Mouse (Mus musculus) ES-Bruce4 (cell line): ENCODE results near the gene Abhd14b. TPM values are rescaled to one million over a fixed set of nuclear protein-coding genes. Genes with fewer than 3 reads are reported as not detected.

ENCODE experiments used
- H3K27ac ChIP-seq: 2 replicates; pipeline ENCODE4 v1.5.1; 2012; ENCODE audit warnings: low read length, inconsistent platforms; ENCODE audit not compliant: insufficient read depth
- H3K27me3 ChIP-seq: 2 replicates; pipeline ENCODE4 v1.6.1; 2012; ENCODE audit warnings: mild to moderate bottlenecking, low read length, inconsistent platforms; ENCODE audit not compliant: control insufficient read depth, poor library complexity, insufficient read depth, severe bottlenecking
- H3K36me3 ChIP-seq: 2 replicates; pipeline ENCODE4 v1.6.1; 2012; ENCODE audit warnings: inconsistent platforms, mild to moderate bottlenecking, low read length, moderate library complexity; ENCODE audit not compliant: control insufficient read depth, poor library complexity, insufficient read depth, severe bottlenecking
- H3K4me1 ChIP-seq: one replicate; pipeline ENCODE4 v1.8.1; 2011; ENCODE audit warnings: low read length; ENCODE audit not compliant: control insufficient read depth, insufficient read depth
- H3K4me3 ChIP-seq: 2 replicates; pipeline ENCODE4 v1.5.1; 2011; ENCODE audit warnings: low read depth, mild to moderate bottlenecking, low read length
- H3K9ac ChIP-seq: 2 replicates; pipeline ENCODE4 v1.6.1; 2012; ENCODE audit warnings: low read depth, mild to moderate bottlenecking, inconsistent platforms; ENCODE audit not compliant: poor library complexity, severe bottlenecking
- H3K9me3 ChIP-seq: replicated peaks from 2 replicates; pipeline ENCODE4 v1.6.1; 2012; ENCODE audit warnings: mild to moderate bottlenecking, low read length, inconsistent platforms; ENCODE audit not compliant: control insufficient read depth, poor library complexity, insufficient read depth, severe bottlenecking
- CTCF ChIP-seq: IDR thresholded peaks from one replicate; pipeline ENCODE4 v1.8.1; 2011; ENCODE audit warnings: low read depth, low read length
- EP300 ChIP-seq: IDR thresholded peaks from 2 replicates; pipeline ENCODE4 v1.6.1; 2011; ENCODE audit warnings: low read depth, low read length; ENCODE audit not compliant: insufficient read depth
- POLR2A ChIP-seq: IDR thresholded peaks from one replicate; pipeline ENCODE4 v1.8.1; 2011; ENCODE audit warnings: low read length; ENCODE audit not compliant: insufficient read depth
- polyA plus RNA-seq: library from polyadenylated mRNA; stranded (reverse); fragments of >200 nt; gene quantifications from 2 replicates; pipeline ENCODE4 v1.2.4, GENCODE M21; 2011; ENCODE audit warnings: low read depth; ENCODE audit not compliant: missing spikeins, insufficient read depth, insufficient read length

Gene Abhd14b
- polyA plus RNA-seq, 1 experiment = 6.7 TPM

DNA sequence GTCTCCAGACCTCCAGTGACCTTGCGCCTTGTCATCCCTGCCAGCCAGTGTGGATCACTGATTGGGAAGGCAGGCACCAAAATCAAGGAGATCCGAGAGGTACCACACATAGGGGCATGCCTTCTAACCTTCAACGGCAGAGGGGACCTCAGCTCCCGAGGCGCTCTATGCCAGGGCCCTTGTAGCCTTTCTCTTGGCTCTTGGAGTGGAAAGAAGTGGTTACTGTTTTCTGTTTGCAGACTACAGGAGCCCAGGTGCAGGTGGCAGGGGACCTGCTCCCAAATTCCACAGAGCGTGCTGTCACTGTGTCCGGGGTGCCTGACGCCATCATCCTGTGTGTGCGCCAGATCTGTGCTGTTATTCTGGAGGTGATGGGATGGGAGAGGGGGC is 13.8 kb downstream of the Abhd14b start:
- H3K4me1 ChIP-seq = peaks cover 14% of the 10 kb centered on the region
- H3K36me3 ChIP-seq = no peaks in the 10 kb centered on the region
- H3K27me3 ChIP-seq = no peaks in the 10 kb centered on the region
- no peaks in the 10 kb centered on the region for H3K9me3 ChIP-seq
- H3K27ac ChIP-seq = no peak overlapping the region
- H3K9ac ChIP-seq = no peak overlapping the region
- TF ChIP-seq POLR2A (no peak), EP300 (no peak), CTCF (no peak)
- H3K4me3 ChIP-seq = no peak overlapping the region

DNA sequence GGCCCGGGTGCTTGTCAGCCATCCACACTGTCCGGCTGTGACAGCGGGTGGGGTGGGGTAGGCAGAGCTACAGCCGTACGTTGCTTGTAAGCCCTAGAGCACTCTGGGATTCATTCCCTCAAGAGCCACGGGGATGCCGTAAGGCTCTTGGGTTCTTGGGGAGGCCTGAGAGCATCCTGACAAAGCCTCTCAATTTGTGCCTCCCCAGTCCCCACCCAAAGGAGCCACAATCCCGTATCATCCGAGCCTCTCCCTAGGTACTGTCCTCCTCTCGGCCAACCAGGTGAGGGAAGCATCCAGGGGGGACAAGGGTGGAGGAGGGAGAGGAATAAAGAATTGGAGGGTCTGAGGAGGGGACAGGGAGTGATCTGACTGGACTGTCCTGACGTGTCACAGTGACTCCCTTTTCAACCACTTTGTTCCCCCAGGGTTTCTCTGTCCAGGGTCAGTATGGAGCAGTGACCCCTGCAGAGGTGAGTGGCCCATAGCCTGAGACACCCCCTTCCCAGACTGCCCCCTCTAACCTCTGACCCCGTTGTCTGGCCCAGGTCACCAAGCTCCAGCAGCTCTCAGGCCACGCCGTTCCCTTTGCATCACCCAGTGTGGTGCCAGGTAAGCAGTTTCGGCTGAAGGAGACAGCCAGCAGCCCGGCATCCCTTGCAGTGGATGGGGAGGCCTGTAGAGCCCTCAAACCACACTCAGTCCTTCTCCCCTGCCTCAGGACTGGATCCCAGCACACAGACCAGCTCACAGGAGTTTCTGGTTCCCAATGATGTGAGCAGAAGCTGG is 14.6 kb downstream of the Abhd14b start:
- no peak overlapping the region for H3K27ac ChIP-seq
- no peaks in the 10 kb centered on the region for H3K9me3 ChIP-seq
- H3K4me1 ChIP-seq = peaks cover 9% of the 10 kb centered on the region
- TF ChIP-seq CTCF = no peak
- TF ChIP-seq EP300 = no peak
- TF ChIP-seq POLR2A = no peak
- no peaks in the 10 kb centered on the region for H3K27me3 ChIP-seq
- no peaks in the 10 kb centered on the region for H3K36me3 ChIP-seq
- H3K4me3 ChIP-seq = no peak overlapping the region
- H3K9ac ChIP-seq = no peak overlapping the region

- TF ChIP-seq EP300 = no peak
- no peak for TF ChIP-seq POLR2A
These were observed 15.2 kb downstream of the Abhd14b start for GRCm38 (mm10) chr9:106462430-106462800.

DNA sequence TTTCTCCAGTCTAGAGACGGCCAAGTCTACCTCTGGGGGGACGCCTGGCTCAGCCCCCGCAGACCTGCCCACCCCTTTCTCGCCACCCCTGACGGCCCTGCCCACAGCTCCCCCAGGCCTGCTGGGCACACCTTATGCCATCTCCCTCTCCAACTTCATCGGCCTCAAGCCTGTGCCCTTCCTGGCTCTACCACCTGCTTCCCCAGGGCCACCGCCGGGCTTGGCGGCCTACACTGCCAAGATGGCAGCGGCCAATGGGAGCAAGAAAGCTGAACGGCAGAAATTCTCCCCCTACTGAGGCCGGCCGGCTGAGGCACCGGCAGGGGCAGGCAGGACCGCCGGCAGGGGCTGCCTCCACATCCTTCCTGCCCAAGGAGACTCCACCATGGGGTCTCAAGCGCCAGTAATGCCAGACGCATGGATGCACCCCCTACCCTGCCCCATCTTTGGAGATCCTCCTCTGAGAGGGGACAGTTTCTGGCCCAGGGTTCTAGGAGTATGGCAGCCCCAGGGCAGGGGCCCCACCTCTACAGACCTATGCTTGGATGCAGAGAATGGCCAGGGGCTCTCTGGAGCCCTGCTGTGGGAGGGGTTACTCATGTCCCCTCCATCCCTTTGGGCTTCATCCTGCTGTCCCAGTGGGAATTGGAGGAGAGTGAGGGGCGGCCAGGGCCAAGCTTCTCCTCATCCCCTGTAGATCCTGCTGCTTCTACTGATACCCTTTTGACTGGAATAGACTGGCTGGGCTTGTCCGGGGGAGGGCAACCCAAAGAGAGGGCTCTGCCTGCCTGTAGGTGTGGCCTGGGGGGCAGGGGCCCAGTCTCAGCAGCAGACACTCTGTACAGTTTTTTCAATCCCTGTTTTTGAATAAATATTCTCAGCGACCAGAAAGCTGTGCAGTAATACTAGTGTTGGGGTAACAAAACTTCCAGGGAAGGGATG is 16.1 kb downstream of the Abhd14b start:
- TF ChIP-seq CTCF = no peak
- no peak for TF ChIP-seq EP300
- TF ChIP-seq POLR2A = no peak
- Histone ChIP-seq H3K4me3 (peak overlapping the region; percentile 31), H3K4me1 (peaks cover 3% of the 10 kb centered on the region), H3K27ac (no peak overlapping the region), H3K9ac (no peak overlapping the region), H3K27me3 (no peaks in the 10 kb centered on the region), H3K36me3 (no peaks in the 10 kb centered on the region), H3K9me3 (no peaks in the 10 kb centered on the region)

More at GRCm38 (mm10) chr9:106462430-106462800, 15.2 kb downstream of the Abhd14b start:
- H3K9me3 ChIP-seq = no peaks in the 10 kb centered on the region
- H3K4me1 ChIP-seq = peaks cover 6% of the 10 kb centered on the region
- no peak overlapping the region for H3K27ac ChIP-seq
- H3K4me3 ChIP-seq = no peak overlapping the region
- H3K36me3 ChIP-seq = no peaks in the 10 kb centered on the region
- no peak overlapping the region for H3K9ac ChIP-seq
- H3K27me3 ChIP-seq = no peaks in the 10 kb centered on the region

GRCm38 (mm10) chr9:106464751-106465541 is 17.7 kb downstream of the Abhd14b start:
- Histone ChIP-seq H3K36me3 (no peaks in the 10 kb centered on the region), H3K4me1 (peaks cover 3% of the 10 kb centered on the region)

More at GRCm38 (mm10) chr9:106464751-106465541, 17.7 kb downstream of the Abhd14b start:
- H3K4me3 ChIP-seq = peak overlapping the region; percentile 73
- H3K27me3 ChIP-seq = no peaks in the 10 kb centered on the region
- H3K9ac ChIP-seq = peak overlapping the region; percentile 70
- H3K27ac ChIP-seq = no peak overlapping the region
- TF ChIP-seq EP300 = no peak
- TF ChIP-seq CTCF = no peak
- peak; percentile 46 for TF ChIP-seq POLR2A
- no peaks in the 10 kb centered on the region for H3K9me3 ChIP-seq
